Mouse (Mus musculus): ENCODE results near the gene Elmo1.
"Not testable (repeated sequence)": the region's sequence is repeated elsewhere in the genome, so short reads cannot be mapped to it uniquely, and the experiment has no call there.

Elmo1 gene

DNA sequence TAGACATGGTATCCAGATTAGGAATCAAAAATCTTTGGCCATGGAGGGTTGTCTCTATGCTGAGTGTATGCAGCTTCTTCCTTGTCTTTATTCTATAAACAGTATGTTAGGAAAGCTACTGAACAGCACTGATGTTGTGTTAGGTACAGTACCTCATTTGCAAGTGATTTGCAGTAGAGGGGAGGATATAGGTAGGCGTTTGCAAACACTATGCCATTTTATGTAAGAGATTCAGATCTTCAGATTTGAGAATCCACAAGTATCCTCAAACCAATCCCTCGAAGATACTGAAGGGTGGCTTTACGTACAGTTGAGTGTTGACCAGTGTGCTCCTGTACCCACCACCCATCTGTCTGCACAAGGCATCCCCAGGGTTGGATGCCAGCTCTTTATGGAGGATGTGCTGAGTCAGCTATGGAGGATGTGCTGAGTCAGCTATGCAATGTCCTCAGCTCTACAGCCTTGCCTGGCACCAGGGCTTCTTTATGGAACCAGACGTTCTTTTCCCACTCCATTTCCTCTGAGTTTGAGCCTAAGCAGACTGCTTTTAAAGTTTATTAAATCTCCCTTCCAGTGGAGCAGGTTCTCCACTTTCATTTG lies 465.6 kb downstream of the Elmo1 start:
- DNase-seq, result no peak

DNA sequence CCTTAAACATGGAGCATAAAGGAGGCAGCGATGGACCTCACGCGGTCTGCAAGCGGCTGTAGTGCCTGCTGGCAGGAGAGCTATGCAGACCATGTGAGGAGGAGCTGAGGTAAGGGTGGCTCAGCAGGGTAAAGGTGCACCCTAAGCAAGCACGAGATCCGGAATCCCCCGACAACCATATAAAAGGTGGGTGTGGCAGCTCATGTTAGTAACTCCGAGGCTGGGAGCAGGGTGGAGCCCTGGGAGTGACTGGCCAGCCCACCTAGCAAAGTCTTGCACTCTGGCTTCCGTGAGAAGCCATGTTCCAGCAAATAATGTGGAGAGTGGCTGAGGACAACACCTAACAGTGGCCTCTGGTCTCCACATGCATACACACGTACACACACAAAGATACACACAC lies 466.3 kb downstream of the Elmo1 start:
- no peak for DNase-seq

DNA sequence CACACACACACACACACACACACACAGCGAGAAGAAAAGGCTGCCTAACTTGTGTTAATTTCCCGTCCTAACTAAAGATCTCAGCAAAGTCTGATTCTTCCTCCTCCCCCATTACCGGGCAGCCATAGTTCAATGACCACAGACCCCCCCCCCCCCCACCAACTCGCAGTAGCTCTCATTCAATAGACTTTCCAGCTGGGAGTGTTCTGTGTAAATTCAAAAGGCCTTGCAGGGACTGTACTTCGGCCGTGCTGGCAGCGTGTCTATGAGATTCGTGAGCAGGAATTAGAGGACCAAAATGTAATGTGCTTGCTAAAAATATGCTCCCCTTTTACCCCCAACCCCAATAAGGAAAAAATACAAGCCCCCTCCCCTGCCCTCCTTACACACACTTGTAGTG lies 466.8 kb downstream of the Elmo1 start:
- DNase-seq, result no peak

DNA sequence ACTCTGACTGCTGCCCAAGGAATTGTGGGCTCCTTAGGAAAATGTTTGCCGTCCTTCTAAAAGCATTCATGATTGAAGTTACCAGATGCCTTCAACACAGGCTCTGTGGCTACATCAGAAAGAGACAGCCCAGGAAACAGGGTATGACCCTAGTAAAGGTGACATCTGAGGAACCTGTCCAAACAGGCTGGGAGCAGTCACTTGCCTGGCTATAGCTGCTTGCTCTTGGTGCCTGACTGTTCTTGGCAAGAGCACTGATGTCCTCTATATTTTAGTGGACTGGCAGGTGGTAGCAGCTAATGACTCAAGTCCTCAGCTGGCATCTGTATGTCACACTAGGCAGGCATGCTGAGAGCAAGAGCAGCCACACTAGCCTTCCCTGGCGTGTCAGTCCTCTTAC lies 468.0 kb downstream of the Elmo1 start:
- DNase-seq, result no peak

DNA sequence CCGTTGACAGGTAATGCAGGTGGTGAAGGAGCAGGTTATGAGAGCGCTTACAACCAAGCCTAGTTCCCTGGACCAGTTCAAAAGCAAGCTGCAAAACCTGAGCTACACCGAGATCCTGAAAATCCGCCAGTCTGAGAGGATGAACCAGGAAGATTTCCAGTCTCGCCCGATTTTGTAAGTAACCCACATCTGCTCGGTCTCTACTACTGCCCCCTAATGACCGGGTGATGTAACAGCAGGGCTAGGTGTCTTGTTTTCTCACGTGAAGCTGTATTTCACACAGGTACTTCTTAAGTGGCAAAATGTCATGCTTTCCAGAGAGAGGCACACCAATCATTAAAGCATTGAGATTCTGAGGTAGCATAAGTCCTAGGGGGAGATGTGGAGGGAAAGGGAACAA lies 474.0 kb downstream of the Elmo1 start:
- no peak for DNase-seq

DNA sequence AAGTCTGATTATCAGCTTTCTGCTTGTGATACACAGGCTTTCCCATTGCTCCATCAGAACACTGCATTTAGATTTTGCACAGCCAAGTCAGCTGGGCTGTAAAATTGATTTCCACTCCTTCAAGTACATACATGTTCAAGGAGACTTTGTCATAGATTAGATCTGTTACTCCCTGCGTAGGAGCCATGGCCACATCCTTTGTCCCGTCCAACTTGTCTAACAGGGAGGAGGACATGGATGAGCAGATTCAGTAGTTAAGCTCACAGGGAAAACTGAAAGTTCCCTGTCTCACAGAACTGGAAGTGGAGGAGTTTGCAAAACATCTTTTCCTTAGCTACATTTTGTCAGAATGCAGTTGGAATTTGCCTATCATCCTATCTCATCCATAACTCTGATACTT lies 484.8 kb downstream of the Elmo1 start:
- no peak for DNase-seq

DNA sequence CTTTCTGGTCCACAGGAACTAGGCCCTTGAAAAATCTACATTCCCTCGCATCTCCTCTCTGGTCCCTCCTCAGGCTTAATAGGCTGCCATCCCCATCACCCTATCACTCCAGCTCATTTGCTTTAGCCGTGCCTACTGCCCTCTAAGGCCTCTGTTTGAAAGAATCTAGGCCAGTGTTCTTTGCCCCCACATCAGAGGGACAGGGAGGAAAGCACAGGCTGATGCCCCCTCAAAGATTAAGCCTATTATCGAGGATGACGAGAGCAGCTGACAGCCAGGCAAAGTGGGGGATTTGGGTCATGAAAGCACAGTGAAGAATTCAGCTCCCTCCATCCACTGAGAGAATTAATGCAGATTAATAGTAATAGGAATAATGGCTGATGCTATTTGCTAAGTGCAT lies 495.5 kb downstream of the Elmo1 start:
- DNase-seq, result no peak

DNA sequence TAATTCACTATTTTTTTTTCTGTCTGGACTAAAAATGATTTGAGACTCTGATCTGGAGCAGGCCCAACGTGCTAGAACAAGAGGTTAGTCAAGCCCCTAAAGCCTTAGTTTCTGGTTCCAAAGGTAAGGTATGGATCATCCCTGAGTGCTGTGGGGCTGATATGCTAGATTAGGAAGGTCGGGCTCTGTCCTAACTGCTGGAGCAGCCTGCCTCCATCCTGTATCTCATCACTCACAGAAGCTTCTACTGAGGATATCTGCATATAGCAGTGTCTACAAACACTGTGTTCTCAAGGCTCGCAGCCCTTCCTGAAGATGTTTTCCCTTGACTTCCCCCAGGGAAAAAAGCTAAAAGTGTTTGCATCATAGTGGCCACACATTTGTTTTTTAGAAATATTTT lies 496.1 kb downstream of the Elmo1 start:
- DNase-seq, result no peak

DNA sequence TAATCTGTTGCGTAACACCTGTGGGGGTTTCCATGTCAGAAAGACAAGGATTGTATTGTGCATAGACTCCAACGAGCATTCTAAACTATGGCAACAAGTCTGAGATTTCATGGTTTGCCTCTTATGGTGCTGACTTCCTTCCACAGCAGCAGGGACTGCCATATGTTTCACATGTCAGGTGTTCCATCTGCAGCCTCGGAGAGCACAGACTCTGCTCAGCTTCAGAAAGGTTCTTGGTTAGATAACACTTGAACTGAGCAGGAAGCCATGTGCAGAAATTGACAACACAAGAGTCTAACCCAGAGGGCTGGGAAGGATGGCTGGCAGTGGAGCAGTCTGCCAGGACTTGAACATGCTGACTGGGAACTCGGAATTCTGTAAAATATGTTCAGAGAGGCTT lies 500.6 kb downstream of the Elmo1 start:
- no peak for DNase-seq

DNA sequence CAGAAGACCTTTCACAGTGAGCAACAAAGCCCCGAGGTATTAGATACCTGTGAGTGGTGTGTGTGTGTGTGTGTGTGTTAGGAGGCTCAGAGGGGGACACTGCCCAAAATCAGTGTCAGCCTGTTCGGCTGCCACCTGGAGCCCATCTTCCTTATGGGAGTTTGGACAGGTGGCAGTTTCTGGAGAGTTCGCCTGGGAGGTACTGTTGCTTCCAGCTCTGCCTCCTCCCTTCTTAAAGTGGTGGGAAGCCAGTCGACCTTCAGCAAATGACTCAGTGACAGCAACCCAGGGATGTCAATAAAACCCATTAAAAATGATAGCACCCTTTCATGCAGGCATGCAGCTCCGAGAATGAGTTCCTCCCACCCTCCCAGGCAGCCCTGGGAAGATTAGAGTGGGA lies 506.9 kb downstream of the Elmo1 start:
- no peak for DNase-seq

DNA sequence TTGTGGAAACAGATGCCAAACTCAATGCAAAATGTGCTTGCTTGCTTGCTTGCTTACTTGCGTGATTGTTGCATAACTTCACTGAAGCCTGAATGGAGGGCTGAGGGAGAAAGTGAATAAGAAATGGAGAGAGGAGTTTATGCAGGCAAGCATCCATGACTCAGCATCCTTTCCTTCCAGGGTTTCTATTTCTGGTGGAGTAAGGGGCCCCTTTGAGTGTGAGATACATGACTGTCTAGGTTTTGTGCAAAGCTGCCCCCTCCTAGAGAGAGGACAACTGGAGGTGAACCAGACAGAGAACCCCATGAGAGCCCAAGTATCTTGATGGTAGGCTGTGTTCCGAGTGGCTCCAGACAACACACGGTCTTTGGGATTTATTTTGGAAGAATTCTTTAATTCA lies 508.2 kb downstream of the Elmo1 start:
- no peak for DNase-seq

DNA sequence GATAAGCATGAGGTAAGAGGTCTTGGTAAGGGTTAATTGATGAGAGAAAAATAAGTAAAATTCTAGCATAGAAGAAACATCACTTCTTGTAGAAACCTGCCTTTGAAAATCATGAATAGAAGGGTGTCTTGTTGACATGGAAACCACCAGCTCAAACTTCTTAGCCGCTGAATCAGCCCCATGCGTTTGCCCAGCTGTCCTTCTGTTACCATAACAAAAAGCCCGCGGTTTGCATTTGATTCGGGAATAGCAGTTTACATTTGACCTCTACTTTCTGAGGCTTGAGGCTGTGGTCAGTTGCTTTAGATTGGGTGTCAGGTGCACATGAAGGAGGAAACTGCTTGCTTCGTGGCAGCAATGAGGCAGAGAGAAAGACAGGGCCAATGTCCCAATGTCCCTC lies 509.9 kb downstream of the Elmo1 start:
- DNase-seq, result no peak

DNA sequence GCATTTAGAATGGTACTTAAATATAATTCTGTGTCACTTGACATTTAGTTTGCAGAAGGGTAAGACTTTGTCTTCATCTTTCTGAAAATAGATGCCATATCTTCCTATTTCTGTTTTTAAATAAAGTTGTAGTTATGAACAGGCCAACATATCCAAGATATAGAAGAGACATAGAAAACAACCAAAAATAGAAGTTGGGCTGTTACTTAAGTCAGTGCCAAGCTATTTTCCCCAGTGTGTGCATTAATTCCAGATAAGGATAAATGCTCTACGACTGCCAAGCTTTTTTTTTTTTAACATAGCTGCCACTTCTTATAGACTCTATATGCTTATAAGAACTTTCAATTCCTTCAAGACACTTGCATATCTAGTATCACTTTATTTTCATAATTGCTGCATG lies 511.0 kb downstream of the Elmo1 start:
- DNase-seq, result no peak

DNA sequence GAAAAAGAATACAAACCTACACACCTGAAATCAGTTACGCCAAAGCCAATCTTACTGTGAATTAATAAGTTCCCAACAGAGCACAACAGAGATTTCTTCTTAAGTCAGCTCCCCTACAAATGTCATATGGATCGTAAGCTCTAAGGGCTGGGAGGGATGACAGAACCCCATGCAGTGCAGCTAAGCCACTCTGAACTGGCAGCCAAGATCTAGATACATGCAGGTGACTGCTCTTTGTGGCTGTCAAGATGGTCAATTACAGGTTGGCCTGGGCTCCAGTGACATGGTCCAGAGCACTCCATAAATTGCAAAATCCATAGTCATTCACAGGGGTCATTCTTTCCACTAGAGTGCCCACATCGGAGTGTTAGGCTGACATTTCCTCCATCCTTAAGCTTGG lies 516.5 kb downstream of the Elmo1 start:
- no peak for DNase-seq

DNA sequence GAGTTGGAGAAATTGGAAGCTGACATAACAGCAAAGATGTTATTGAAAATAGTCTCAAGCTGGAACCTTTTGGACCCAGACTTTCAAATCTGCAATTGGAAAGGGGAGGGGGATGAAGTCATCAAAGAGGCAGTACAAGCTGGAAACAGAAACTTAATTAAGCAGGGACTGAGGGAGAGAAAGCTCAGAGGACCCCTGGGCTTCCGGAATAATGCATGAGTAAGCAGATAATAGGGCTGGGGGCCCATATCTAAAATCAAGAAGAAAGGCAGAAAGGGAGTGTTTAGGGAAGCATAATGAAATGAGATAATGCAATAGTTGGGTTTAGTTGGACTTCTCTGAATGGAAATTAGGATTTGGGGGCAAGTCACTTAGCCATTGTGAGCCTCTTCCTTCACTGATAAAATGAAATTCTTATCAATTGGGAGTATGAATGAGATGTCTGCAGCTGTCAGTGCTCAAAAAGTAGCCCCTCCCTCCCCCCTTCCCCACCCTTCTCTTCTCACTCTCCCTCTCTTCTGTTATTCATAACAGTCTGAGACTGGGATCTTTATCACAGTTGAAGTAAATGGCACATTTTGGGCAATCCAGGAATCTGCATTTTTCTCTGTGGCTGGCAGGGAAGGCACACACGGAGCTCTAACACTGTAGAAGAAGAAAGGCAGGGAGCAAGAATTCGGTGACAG lies 518.8 kb downstream of the Elmo1 start:
- no peak for DNase-seq

DNA sequence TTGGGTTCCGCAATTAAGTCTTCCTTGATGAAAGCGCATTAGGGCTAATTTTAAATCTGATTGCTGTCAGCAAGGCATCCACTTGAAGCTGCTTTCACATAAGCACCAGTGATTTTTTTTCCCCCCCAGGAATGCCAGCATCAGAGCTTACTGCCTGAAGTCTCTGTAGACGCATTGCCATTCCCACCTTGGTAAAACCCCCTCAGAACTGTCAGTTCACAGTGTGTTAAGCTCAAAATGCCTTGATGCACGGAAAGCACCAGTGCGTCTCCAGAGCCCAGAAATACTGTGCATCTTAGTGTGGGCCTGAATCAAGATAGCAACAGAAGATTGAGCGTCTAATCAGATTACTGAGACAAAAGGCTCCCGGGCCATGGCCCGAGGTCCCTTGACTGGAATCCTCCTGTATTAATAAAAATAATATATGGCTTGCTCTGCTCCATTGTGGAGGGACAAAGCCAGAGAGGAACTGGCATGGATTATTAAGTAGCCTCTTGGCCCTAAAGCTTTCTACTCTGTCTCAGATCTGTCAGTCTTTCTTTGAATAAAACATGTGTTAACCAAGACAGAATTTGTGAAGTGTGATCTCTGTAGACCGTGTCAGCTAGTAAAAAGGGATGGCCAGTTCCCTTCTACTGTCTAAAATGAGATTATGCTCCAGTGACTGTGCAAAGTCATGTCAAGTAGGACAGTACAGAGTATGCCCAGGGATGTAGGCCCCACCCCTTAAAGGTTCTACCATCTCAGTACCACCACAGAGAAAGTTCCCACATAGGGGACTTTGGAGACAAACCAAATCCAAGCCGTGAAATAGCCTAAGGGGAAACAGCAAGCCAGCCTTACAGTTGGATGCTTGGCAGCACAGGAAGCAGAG lies 525.4 kb downstream of the Elmo1 start:
- DNase-seq, result no peak

DNA sequence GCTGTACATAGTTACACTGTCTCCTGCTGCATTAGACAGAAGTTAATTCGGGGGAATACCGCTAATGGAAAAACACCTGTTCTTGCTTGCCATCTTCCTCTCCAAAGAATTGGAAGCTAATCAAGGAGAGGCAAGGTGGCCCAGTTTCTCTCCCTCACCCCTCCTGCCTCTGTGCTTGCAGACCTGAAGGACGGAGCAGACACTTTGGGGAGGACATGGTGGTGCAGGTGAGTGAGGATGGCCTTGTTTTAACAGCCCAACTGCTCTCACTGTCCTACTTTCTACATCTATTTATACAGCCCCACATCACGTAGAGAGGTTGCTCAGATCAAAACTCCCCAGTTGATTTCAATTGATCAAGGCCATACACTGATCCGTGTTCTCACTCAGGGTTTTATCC lies 529.5 kb downstream of the Elmo1 start:
- no peak for DNase-seq

DNA sequence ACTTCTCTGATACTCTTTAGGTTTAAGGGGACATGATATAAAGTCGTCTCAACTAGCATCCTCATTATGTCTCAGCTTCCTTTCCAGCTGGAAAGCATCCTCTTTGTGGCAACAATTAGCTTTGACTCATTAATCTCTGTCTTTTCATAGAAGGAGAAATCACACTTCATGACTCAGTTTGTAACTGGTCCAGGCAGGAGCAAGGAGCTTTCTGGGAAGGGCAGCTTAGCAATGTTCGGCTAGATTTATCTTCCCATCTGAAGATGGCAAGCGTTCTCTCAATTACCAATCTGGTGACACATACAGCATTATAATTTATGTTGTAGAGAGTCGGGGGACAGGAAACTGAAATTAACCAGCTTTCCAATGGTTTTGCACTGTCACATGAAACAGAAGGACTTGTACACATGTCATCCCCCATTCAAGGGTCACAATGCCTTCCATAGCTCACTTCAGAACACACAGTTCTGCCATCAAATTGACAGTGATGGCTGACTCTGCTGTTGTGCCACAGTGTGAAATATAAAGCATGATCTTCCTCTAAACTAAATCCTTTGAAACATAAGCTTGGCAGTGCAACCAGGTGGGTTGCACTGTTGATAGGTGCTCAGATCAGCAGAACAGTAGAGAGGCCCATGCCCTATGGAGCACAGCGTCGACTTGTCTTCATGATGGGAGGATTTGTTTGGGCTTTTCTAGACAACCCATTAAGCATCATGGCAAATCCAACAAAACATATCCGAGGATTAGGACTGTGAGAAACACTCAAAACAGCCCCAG lies 532.9 kb downstream of the Elmo1 start:
- no peak for DNase-seq

DNA sequence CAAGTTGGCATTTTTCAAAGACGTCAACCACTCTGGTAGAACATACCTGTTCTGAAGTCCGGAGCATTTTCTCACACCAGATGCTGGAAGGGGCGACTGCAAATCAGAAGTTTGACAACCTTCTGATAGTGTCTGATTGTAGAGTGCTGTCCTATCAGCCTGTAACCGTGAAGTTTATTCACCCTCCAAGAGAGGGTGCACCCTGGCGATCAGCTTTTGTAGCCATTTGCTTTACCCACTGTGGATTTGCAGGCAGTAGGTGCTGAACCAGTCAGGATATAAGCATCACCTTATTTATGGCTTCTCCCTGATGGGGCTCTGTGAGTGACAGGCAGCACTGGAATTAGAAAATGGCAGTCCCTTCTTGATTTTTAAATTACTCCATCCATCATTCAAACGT lies 537.4 kb downstream of the Elmo1 start:
- no peak for DNase-seq

DNA sequence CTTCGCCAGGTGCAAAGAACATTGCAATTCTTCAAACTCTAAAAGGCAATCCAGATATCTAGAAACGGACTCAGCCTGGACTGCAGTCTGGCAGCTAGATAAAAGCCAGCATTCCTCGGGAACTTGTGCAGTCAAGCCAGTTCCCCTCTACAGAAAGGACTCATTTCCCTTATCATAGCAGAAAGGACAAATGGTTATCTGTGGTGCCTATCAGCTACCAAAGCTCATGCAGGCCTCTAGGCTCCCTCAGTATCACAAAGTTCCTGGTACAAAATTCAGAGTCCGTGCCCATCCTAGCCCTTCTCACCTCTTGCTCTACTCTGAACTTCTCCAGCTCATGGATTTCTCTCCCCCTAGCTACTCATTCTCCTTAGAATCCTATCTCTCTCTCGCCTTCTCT lies 542.1 kb downstream of the Elmo1 start:
- DNase-seq, result no peak

DNA sequence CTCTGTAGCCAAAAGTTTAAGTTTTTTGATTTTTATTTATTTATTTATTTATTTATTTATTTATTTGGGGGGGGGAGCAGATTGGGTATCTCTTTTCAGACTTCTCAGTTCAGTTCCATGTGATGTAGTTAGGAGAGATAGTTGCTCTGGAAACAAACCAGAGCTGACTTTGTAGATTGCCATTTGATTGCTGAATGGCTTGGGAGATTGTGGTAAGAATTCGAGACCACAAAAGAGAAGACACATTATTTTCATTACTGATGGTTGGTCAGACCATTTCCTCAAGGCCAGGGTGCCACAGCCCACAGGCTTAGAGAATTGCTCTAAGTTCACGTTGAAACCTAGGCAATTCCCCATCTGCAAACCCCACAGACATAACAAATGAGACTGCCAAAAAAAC lies 544.3 kb downstream of the Elmo1 start:
- DNase-seq, result not testable (repeated sequence)

DNA sequence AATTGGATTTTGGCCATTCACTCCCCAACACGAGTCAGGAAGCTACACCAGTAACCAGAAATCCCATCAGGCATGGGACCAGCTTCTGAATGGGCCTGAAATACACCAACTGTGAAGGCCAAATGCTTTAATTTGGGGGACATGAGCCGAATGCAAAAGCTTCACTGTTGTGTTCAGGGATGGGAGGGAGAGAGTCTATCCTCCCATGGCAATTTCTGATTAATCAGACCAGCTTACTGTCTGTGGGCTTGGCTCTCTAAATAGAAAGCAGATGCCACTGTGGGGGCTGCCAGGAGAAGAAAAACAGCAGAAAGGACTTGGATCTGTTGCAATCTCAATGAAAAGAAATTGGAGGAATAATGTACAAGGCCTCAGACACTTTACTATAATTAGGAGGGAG lies 545.2 kb downstream of the Elmo1 start:
- DNase-seq, result no peak
